Mouse (Mus musculus) yolk sac, embryonic 10.5 days (tissue): ENCODE results near the gene Dnajc6.

Experiments
- DNase-seq: peaks from one replicate; pipeline ENCODE4 v3.0.0-alpha.2; 2017; ENCODE audit warnings: low spot score

Gene Dnajc6

DNA sequence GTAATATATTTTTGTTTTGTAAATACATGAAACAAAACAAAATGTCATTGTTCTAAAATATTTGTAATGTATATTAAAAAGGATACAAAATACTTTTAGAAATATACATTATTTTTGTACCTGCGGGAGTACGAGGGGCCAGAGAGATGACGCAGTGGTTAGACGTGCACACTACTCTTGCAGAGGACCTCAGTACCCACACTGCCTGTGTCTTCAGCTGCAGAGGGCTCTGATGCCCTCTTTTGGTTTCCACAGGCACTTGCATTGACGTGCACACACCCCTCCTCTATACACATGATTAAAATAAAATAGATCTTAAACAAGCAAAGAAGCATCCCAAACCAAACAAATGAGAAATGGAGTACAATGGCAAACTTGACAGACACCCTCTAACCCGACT is 146.3 kb downstream of the Dnajc6 start:
- no peak for DNase-seq

DNA sequence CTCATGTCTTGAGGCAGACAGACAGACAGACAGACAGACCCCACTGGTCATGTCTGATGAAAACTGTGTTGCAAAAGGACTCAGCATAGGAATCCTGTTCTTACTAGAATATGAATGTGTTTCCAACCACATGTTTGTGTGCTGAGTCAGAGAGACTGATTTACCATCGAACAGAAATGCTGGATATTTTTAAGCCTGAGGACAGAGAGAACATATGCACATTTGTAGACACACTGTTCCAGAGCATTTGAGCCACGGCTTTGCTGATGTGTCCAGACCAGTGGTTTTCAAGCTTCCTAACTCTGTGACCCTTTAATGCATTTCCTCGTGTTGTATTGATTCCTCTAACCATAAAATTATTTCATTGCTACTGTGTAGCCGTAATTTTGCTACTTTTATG is 146.8 kb downstream of the Dnajc6 start:
- DNase-seq = no peak

DNA sequence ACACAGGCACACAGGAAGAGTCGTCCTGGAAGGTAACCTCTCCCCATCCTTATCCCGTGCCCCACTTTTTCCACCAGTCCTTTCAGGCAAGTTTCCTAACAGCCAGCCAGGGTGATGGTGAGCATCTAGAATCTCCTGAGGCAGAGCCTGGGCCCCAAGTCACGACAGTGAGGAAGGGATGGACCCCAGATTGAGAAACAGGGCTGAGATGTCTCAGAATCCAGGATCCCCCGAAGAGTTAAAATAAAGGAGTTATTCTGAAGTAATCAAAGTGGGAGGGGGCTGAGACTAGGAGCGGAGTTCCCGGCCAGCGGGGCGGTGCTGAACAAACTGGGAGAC is 150.4 kb downstream of the Dnajc6 start:
- no peak for DNase-seq

DNA sequence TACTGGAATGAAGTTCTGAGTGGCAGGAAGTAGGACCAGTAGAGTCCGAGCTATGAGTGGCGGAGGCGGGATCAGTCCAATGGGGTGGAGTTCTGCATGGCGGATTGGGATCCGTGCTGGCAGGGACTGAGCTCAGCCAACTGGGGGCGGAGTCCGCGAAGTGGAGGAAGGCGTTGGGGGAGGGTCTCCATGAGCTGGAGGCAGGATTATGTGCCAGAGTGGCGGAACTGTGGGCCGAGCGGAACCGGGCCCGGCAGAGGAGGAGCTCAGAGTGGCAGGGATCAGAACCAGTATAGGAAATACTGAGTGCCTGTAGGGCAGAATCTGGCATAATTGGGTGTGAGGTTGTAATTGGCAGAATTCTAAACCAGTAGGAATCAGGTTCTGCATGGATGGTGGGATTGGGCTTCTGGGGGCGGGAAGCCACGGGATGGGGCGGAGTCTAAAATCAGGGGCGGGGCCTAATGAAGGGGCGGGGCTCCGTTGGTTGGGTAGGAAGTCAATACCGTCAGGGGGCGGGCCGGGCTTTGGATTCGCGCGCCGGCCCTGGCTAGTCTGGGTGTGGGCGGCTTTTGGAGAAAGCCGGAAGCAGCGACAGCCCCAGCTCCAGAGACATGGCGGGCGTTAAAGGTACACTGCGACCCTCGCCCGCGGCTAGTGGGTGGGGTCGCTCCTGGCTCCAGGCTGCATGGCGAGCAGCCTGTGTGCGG is 150.9 kb downstream of the Dnajc6 start, which contains the start of gene Leprot:
TSS of gene Leprot (plus strand) at position 523 of the 710 bp plus-strand sequence.
- peak; percentile 100 for DNase-seq

DNA sequence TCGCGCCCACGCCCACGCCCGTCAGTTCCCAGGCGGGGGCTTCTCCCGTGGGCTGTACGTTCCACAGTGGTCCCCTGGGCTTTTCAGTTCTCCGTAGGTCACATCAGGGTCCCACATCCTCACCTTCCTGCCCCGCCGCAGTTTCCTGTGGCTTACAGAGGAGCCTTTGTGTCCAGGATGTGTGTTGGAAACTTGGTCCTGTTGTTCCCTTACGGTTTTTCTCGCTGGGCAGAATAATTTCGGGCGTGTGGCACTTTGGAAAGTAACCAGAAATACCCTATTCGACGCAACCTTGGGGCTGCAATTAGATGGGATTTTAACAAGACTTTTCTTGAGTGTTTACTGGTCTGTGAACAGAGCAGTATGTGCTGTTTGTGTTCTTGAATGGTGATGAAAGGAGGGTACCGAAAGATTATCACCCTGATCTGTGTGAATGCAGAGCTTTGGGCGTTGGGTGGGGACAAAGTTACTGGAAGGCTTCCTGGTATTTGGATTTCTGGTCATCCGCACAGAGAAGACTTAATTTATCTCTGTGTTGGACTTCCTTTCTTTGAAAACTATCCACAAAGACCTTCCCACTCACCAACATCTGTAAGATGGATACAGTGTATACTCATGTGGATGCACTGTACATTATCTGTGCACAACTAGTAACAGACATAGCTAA is 151.7 kb downstream of the Dnajc6 start:
- DNase-seq = no peak

DNA sequence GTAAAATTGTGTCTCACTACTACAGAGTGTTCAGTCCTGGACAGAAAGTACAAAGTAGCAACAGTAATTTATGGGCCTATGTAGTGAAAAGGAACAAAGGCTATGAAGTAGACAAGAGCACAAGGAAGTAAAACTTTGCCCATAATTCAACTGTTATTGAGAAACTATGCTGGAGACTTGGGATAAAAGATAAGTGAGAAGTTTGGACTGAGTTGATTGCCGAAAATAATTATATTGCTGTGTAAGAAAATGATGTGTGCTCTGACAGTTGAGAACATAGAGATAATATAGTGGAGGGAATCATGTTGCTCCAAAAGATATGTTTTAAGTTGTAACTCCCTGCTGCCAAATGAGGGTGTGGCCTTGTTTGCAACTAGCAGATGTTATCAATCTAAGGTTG is 152.3 kb downstream of the Dnajc6 start:
- DNase-seq = no peak

DNA sequence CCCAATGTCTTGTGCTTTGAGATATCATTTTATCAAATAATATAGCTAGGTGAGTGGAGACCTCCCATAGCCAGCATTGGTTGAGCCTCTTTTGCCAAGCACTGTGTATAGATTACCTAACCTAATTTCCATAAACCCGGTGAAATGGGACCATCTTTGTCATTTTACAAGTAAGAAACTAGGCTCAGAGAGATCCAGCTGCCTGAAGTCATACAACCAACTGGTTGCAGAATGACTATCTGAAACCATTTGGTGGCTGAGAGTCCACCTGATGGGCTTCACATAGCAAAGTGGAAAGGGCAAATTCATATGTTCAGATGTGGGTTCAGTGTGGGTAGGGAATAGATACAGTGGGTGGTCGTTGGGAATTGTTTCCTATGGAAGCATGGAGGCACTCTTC is 154.5 kb downstream of the Dnajc6 start:
- no peak for DNase-seq

DNA sequence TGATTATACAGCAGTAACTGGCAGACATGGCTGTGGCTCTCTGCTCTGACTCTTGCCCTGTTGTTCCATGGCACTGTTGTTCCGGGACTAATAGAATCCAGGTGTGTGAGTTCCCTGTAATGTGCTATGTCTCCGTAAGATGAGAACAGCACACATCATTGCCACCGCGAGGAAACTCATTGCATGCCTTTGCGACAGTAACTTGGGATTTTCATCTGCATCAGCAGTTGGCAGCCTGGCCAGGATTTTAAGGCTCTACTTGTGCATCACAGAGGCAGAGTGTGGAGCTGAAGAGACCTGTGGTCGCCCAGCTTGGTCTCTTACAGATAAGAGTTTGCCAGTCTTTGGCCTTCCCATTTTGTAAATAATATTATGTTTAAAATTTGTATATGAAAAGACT is 157.8 kb downstream of the Dnajc6 start:
- no peak for DNase-seq

DNA sequence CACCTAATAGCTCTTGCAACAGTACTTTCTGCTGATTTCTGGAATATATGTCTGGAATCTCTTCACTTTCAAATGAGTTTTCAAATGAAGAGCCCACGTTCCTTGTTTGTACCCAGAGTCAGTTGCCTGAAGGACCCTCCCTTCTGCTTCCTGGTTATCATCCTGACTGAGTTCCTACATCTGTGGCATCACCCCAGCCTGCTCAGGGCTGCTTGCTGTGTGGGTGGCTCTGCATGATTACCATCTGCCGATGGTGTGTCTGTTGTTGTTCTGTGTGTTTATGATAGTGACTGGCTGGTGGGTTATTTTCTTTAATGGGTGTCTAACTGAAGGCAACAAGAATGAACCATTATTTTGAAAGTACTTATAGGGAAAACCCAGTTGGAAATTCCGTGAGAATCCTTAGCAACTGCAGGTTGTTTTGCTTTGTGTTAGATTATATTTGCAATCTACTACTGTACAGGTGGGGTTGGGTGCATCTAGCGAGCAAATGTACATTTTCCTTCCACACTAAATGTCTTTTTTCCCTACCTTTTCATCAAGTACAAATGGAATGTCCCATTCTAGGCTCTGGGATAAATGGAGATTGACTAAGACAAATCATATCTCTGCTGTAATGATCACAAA is 158.5 kb downstream of the Dnajc6 start:
- DNase-seq = no peak

DNA sequence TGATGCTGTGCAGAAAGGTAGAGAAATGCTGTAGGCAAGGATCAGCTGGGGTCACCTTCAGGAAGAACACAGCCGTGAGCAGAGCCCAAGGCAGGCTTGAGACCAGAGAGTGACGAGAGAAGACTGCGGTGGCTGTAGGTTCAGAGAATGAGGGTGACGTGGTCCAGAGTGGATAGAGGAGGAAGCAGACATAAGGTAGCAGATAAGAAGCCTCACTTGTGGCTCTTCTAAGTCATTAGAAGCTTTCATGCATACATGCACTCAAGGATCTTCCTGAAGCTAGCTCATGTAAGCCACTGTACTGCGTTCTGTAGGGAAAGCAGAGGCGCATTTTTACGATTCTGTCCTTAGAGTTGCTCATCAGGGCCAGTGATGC is 159.0 kb downstream of the Dnajc6 start:
- DNase-seq = no peak

DNA sequence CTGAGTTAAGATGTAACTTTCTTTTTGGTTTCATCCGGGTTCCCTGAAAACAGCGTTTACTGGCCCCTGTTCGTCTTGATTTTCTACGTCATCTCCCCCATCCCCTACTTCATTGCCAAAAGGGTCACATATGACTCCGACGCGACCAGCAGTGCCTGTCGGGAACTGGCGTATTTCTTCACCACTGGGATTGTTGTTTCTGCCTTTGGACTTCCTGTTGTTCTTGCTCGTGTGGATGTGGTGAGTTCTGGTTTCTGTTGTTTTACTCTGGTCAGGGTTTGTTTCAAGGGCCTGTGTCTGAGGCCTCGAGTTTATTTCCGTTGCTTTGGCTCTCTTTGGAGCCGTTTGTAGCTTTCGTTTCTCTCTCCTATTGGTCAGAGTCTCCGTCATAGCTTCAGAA is 159.6 kb downstream of the Dnajc6 start:
- DNase-seq = no peak

DNA sequence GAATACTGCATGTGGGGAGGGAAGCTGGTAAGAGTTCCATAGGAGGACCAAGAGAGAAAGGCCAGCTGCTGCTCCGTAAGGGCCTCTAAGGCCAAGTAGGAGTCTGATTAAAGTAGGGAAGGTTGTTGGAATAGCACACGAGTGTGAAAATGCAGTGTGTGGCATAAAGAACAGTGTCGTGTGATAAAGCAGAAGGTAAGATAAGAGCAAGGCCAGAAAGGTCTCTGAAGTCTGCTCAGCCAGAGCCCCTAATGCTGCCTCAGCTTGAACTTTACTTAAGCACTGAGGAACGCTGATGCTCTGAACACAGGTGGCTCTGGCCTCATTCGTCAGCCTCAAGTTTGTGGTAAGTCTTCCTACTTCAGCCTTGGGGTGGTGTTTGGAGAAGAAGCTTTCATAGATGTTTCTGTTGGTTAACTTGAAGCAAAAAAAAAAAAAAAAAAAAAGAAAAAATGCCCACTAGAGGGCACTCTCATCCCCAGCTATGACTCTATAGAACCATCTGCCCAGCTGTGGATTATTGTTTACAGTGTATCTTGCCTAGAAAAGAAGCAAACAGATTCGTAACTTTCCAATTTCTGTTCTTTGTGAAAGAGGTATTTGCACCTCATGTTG is 160.6 kb downstream of the Dnajc6 start:
- no peak for DNase-seq

DNA sequence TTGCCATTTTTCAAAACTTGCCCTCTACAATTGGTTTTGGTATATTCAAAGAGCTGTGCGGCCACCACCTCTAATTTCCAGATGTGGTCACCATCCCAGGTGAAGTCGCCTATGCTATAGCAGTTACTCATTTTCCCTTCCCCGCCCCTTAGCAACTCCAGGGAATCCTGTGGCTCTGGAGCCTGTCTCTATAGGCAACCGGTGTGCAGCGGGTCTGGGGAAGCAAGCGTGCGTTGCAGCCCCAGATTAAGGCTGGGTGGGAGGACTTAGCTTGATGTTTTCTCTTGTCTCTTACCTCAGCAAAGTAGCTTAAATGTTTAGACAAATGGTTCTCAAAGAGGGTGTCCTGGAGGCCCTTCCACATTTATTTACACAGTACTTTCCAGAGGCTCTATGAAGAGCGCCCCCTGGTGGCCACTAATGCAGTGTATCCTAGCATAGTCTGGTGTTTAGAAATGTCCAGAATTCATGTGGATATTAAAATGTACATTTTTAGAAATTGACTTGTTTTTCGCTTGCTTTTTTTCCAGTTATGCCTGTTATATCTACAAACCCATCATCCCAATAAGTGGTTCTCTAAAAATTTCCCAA is 167.8 kb downstream of the Dnajc6 start:
- DNase-seq = no peak

DNA sequence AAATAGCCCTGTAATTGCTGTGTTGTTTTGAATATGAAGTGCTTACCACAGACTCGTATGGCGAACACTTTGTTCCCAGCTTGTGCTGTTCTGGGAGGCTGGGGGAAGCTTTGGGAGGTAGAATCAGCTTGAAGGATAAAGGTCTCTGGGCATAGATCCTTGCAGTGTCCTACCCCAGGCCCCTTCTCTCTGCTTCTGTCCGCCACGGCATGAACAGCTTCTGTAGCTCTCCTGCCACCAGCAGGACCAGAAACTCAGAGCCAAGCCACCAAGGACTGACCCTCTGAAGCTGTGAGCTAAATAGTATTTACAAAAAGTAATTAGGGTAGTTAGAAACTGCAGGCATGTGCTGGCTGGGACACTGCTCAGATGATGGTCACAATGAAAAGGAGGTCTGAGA is 168.3 kb downstream of the Dnajc6 start:
- no peak for DNase-seq

DNA sequence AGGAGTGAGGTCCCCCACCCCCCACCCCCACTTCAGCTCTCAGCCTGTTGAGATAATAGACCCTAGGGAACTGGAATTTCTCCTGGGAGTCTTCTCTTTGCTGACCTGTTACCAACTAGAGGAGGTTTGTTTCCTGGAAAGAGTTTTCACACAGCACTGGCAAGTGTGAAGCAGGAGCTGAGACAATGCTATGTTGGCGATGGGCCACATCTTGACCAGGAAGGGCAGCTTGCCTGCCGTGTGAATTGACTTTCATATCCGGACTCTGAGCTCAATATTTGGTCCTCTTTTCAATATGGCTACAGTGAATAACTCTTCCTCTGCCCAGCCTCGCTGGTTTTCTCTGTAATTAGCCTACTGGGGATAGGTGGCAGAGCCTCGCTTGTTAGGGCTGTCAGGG is 172.7 kb downstream of the Dnajc6 start:
- no peak for DNase-seq

DNA sequence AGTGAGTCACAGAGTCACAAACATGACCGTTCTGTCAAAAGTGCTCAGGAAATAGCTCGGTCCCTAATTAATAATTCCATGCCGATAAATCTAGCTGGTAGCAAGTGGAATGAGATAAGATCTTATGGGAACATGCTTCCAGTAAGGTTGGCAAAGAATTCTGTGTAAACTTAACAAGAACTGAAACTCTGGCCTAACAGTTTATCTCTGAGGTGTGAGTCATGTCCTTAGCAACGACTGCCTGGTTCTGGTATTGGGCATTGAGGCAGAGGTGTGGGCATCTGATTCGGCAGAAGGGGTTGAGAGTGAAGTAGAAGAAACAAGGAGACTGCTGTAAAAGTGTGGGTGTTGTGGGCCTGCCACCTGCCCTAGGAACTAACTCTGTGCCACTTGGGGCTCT is 173.4 kb downstream of the Dnajc6 start:
- DNase-seq = no peak

DNA sequence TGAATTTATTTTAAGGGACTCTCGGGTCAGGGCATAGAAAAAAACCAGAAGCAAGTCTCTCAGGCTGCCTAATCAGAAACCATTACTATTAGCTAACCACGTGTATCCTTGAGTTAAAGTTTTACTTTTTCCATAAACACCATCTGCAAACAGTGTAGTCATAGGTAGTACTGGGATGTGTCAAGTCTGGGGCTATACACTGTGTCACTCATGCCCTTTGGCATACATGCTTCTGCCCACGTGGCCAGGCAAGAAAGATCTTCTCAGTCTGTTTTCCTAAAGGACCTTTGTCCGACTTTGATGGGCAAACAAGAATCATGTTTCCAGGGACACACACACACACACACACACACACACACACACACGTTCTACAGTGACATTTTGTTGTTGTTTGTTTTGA is 178.3 kb downstream of the Dnajc6 start:
- no peak for DNase-seq

DNA sequence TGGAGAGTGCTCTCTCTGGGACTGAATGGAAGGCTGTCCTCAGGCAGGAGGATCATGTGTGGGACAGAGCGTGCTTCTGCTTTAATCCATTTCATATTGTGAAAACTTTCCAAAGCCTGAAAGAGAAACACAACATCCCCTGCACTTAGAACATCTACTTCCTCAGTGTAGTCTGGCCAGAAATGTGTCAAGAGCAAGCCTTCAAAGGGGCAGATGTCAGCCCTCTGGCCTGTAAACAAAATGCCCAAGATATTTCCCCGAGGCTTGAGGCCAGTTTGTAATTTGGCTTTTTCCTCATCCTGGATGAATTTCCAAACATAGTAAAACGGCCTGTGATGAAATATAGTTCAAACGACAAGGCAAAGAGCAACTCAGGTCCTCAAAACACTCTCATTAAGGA is 179.3 kb downstream of the Dnajc6 start:
- DNase-seq = no peak

DNA sequence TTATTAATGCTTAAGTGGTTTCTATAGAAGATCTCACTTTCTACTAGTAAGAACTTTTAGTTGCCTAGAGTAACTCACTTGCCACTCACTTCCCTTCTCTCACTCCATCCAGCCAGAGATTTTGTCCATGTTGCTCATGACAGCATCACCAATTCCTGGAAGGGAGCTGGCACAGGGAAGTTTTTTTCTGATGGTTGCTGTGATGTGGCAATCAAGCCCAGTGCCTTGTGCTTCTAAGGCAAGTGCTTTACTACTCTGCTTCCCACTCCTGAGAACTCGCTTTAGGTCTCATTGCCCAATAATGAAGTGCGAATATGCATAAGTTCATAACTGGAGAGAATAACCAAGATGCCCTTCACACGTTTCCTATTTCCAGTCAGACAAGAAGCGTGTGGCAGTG is 186.2 kb downstream of the Dnajc6 start:
- no peak for DNase-seq

DNA sequence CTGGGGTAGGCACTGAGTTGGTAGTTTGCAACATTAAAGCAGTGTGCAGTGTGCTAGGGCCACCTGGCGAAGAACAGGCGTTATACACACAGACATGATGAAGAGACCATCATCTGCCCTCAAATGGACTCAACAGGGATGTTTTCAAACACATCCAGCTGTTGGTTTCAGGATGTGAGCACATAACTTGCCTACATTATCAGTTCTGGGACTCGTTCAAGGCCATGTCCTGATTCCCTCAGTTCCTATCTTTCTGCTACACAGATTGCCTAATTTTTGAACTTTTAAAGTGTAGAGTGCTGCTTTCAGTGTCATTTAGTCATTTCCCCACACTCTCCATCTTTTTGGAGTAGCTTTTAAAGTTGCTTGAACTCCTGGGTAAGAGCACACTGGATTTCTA is 186.6 kb downstream of the Dnajc6 start:
- DNase-seq = no peak

DNA sequence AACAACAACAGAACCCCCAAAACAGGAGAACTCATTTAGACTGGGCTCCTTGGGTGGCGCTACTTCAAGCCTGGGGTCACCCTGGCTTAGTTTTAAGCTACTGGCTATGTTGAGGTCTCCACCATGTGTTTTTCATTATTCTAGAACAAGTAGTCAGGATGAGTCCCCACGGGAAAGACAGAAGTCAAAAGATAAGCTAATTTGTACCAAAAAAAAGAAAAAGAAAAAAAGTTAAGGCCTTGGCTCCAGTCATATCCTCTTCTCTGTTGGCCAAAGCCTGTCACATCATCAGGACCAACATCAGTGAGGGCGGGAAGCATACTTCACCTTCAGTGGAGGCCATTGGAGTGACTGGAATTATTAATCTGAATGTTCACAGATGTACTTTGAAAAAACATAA is 188.4 kb downstream of the Dnajc6 start:
- DNase-seq = no peak

DNA sequence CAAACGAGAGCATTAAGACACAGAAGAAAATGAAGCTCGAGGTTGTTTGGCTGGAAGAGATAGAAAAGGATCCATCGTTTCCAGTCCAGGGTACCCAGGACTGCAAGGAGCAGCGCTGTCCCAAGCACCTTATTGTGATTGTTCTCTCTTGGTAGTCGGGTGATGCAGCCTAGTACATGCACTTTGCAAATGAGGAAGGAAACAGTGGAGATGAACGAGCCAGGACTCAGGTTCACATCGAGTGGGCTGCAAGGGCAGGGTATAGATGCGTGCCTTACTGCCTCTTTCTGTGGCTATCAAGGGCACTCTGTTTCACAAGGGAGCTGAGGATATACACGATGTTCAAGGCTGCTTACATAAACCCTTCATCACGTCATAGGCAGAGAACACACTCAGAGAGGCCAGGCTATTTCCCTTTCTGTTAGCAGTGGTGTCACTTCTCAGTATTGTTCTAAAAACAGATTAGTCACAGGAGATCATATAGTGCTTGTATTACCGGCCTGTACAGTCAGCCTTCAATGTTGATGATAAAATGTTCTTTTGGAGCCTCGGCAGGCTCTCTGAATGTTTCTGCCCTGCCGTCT is 189.9 kb downstream of the Dnajc6 start:
- no peak for DNase-seq

DNA sequence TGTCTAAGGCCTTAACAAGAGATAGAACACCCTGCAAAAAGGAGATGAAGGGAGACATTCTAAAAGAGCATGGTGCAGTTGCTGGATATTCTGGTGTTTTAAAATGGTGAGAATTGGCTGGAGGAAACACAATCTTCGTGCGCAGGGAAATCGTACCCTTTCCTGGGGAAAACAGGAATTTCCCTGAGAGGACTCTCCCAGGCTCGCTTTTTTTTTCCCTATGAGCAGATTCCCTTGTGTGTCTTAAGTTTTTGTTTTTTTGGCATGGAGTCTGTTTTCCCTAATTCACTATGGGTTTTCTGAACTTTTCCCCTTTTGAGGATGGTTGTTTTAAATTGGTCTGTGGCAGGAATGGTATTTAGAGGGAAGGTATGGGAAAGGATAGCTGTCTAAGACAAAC is 192.8 kb downstream of the Dnajc6 start:
- no peak for DNase-seq
